Mouse (Mus musculus): Measurements from ENCODE around the gene Hmgcll1. TPM values are rescaled to one million over a fixed set of nuclear protein-coding genes. Genes with fewer than 3 reads are reported as not detected.

The Hmgcll1 gene
- polyA plus RNA-seq, 1 experiment from 2014 or later, result 14.5 TPM

DNA sequence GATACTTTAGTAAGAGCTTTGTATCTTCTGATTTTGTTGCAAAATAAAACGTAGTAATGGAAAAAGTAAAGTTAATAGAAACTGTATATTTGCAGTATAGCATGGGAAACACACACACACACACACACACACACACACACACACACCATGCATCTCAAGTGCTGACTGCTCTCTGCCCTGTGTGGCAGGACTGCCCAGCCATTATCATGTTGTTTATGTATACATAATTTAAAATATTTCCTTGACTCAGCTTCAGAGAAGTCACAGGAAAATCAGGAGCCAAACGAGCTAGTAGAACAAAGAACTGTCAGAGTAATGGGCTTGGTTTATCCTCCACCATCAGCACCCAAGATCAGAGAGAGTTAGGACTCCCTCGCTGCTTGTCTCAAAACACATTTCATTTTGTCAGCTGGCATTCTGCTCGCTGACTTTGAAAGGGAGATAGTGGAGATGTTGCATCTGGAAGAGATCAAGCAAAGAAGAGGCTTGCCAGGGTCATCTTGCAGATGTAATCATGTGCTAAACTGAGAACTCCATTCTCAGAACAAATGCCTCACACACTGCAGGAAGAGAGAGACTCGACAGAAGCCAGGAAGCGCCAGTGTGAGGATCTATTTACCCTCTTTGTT lies 7.2 kb upstream of the Hmgcll1 start:
- Histone ChIP-seq H3K36me3 (ENCODE audit: control insufficient read depth, insufficient read depth, low read length) (no peaks in the 10 kb centered on the region), H3K9me3 (ENCODE audit: control insufficient read depth, low read length) (no peaks in the 10 kb centered on the region), H3K4me3 (ENCODE audit: low read depth, low read length) (no peak overlapping the region), H3K4me2 (ENCODE audit: low read depth) (no peak overlapping the region), H3K27ac (ENCODE audit: low read depth, low read length) (no peak overlapping the region), H3K9ac (ENCODE audit: low read length) (no peak overlapping the region), H3K27me3 (ENCODE audit: control insufficient read depth, insufficient read depth, low read length) (no peaks in the 10 kb centered on the region), H3K4me1 (ENCODE audit: control insufficient read depth, insufficient read depth, low read length) (no peaks in the 10 kb centered on the region)
- DNase-seq (ENCODE audit: low spot score) (no peak), ATAC-seq (ENCODE audit: insufficient read depth, low FRiP score, low TSS enrichment) (no peak)
- 48% methylated on average over 6 of the region's 6 CpGs for WGBS

GRCm38 (mm10) chr9:76013789-76014188 lies 866 bp upstream of the Hmgcll1 start:
- no peak overlapping the region for H3K9ac ChIP-seq (ENCODE audit: low read length)
- 87% methylated on average over 6 of the region's 6 CpGs for WGBS
- DNase-seq (ENCODE audit: low spot score) (no peak), ATAC-seq (ENCODE audit: insufficient read depth, low FRiP score, low TSS enrichment) (no peak)
- H3K4me2 ChIP-seq (ENCODE audit: low read depth), result no peak overlapping the region
- H3K27ac ChIP-seq (ENCODE audit: low read depth, low read length), result no peak overlapping the region
- H3K4me3 ChIP-seq (ENCODE audit: low read depth, low read length), result no peak overlapping the region
- no peaks in the 10 kb centered on the region for H3K9me3 ChIP-seq (ENCODE audit: control insufficient read depth, low read length)
- no peaks in the 10 kb centered on the region; the same call in 1 of the 2 replicates for H3K4me1 ChIP-seq (ENCODE audit: control insufficient read depth, insufficient read depth, low read length)
- no peaks in the 10 kb centered on the region for H3K36me3 ChIP-seq (ENCODE audit: control insufficient read depth, insufficient read depth, low read length)
- no peaks in the 10 kb centered on the region for H3K27me3 ChIP-seq (ENCODE audit: control insufficient read depth, insufficient read depth, low read length)

DNA sequence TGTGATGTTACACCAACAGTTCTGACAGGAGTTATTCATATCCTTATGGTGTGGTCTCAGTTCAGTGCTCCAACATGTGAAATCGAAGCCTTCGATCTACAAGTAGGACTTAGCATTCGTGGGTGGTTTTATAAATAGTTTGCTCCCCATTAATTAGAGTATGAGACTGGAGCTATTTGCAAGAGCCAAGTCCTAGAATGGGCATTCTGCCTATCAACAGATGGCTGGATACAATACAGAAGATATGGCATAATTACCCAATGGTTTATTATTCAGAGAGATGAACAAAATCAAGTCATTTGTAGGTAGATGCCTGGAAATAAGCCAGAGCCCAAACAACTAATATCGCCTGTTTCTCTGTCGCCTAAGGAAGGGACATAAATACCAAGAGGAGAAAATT lies 1.3 kb downstream of the Hmgcll1 start:
- H3K9me3 ChIP-seq (ENCODE audit: control insufficient read depth, low read length), result no peaks in the 10 kb centered on the region
- H3K4me3 ChIP-seq (ENCODE audit: low read depth, low read length), result no peak overlapping the region
- H3K27me3 ChIP-seq (ENCODE audit: control insufficient read depth, insufficient read depth, low read length), result no peaks in the 10 kb centered on the region
- H3K27ac ChIP-seq (ENCODE audit: low read depth, low read length), result no peak overlapping the region
- H3K9ac ChIP-seq (ENCODE audit: low read length), result no peak overlapping the region
- DNase-seq (ENCODE audit: low spot score) (no peak), ATAC-seq (ENCODE audit: insufficient read depth, low FRiP score, low TSS enrichment) (no peak)
- no peaks in the 10 kb centered on the region; the same call in 1 of the 2 replicates for H3K4me1 ChIP-seq (ENCODE audit: control insufficient read depth, insufficient read depth, low read length)
- no peak overlapping the region for H3K4me2 ChIP-seq (ENCODE audit: low read depth)
- no peaks in the 10 kb centered on the region for H3K36me3 ChIP-seq (ENCODE audit: control insufficient read depth, insufficient read depth, low read length)
- WGBS, result 96% methylated on average over 5 of the region's 5 CpGs

DNA sequence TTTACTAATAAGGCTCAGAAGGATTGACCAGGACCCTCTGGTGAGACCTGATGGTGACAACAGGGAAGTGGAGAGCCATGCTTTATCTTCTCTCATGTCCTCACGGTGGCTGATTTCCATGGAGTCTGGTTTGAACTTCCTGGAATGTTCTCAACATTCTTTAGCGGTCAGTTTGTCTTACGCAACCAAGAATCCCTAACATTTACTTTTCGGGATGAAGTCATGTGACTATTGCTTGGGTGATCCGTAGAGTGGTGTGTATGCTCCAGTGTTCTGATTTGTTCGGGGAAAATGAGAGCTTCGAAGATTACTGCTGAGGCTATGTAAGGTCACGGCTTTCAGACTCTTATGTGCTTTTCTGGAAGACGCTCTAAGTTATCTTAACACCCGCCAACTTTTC lies 1.9 kb downstream of the Hmgcll1 start:
- Histone ChIP-seq H3K27me3 (ENCODE audit: control insufficient read depth, insufficient read depth, low read length) (no peaks in the 10 kb centered on the region), H3K27ac (ENCODE audit: low read depth, low read length) (no peak overlapping the region), H3K9me3 (ENCODE audit: control insufficient read depth, low read length) (no peaks in the 10 kb centered on the region), H3K9ac (ENCODE audit: low read length) (no peak overlapping the region), H3K4me3 (ENCODE audit: low read depth, low read length) (no peak overlapping the region), H3K36me3 (ENCODE audit: control insufficient read depth, insufficient read depth, low read length) (no peaks in the 10 kb centered on the region), H3K4me2 (ENCODE audit: low read depth) (no peak overlapping the region), H3K4me1 (ENCODE audit: control insufficient read depth, insufficient read depth, low read length) (no peaks in the 10 kb centered on the region; the same call in 1 of the 2 replicates)
- WGBS, result 93% methylated on average over 10 of the region's 10 CpGs
- ATAC-seq (ENCODE audit: insufficient read depth, low FRiP score, low TSS enrichment) (no peak), DNase-seq (ENCODE audit: low spot score) (no peak)

DNA sequence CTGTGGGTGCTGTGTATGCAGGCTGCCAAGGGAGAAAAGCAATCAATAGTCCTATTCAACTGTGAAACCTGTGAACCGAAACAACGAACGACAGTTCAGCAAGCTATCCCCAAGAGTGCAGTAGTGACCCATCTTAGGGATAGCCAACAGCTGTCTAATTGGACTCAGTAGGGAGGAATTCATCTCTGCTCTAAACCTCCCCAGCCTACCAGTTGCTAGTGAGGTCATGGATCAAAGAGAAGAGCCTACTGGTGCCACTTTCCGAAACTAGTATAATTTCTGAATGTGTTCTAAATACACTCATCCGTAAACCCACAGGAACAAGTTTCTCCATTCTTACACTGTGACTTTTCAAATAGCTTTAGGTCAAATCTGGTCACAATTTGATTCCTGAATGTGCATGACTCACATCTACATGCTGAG lies 8.9 kb downstream of the Hmgcll1 start:
- Histone ChIP-seq H3K4me3 (ENCODE audit: low read depth, low read length) (no peak overlapping the region), H3K4me2 (ENCODE audit: low read depth) (no peak overlapping the region), H3K36me3 (ENCODE audit: control insufficient read depth, insufficient read depth, low read length) (no peaks in the 10 kb centered on the region), H3K9ac (ENCODE audit: low read length) (no peak overlapping the region), H3K27ac (ENCODE audit: low read depth, low read length) (no peak overlapping the region), H3K4me1 (ENCODE audit: control insufficient read depth, insufficient read depth, low read length) (no peaks in the 10 kb centered on the region), H3K9me3 (ENCODE audit: control insufficient read depth, low read length) (no peaks in the 10 kb centered on the region), H3K27me3 (ENCODE audit: control insufficient read depth, insufficient read depth, low read length) (no peaks in the 10 kb centered on the region)
- 46% methylated on average over 5 of the region's 5 CpGs for WGBS
- no peak for DNase-seq (ENCODE audit: low spot score)
- ATAC-seq (ENCODE audit: insufficient read depth, low FRiP score, low TSS enrichment), result no peak

GRCm38 (mm10) chr9:76024277-76025246 lies 9.9 kb downstream of the Hmgcll1 start:
- DNase-seq (ENCODE audit: low spot score) (no peak), ATAC-seq (ENCODE audit: insufficient read depth, low FRiP score, low TSS enrichment) (no peak)
- H3K9me3 ChIP-seq (ENCODE audit: control insufficient read depth, low read length), result no peaks in the 10 kb centered on the region
- 43% methylated on average over 5 of the region's 5 CpGs for WGBS
- H3K4me2 ChIP-seq (ENCODE audit: low read depth), result no peak overlapping the region
- no peak overlapping the region for H3K9ac ChIP-seq (ENCODE audit: low read length)
- H3K4me3 ChIP-seq (ENCODE audit: low read depth, low read length), result no peak overlapping the region
- H3K36me3 ChIP-seq (ENCODE audit: control insufficient read depth, insufficient read depth, low read length), result no peaks in the 10 kb centered on the region
- H3K4me1 ChIP-seq (ENCODE audit: control insufficient read depth, insufficient read depth, low read length), result no peaks in the 10 kb centered on the region
- no peak overlapping the region for H3K27ac ChIP-seq (ENCODE audit: low read depth, low read length)
- H3K27me3 ChIP-seq (ENCODE audit: control insufficient read depth, insufficient read depth, low read length), result no peaks in the 10 kb centered on the region

GRCm38 (mm10) chr9:76029471-76030199 lies 15.0 kb downstream of the Hmgcll1 start:
- Histone ChIP-seq H3K4me3 (ENCODE audit: low read depth, low read length) (no peak overlapping the region), H3K9me3 (ENCODE audit: control insufficient read depth, low read length) (no peaks in the 10 kb centered on the region), H3K4me2 (ENCODE audit: low read depth) (no peak overlapping the region), H3K27ac (ENCODE audit: low read depth, low read length) (no peak overlapping the region), H3K36me3 (ENCODE audit: control insufficient read depth, insufficient read depth, low read length) (no peaks in the 10 kb centered on the region), H3K27me3 (ENCODE audit: control insufficient read depth, insufficient read depth, low read length) (no peaks in the 10 kb centered on the region), H3K4me1 (ENCODE audit: control insufficient read depth, insufficient read depth, low read length) (no peaks in the 10 kb centered on the region), H3K9ac (ENCODE audit: low read length) (no peak overlapping the region)
- ATAC-seq (ENCODE audit: insufficient read depth, low FRiP score, low TSS enrichment) (no peak), DNase-seq (ENCODE audit: low spot score) (no peak)
- WGBS, result 77% methylated on average over 16 of the region's 16 CpGs

DNA sequence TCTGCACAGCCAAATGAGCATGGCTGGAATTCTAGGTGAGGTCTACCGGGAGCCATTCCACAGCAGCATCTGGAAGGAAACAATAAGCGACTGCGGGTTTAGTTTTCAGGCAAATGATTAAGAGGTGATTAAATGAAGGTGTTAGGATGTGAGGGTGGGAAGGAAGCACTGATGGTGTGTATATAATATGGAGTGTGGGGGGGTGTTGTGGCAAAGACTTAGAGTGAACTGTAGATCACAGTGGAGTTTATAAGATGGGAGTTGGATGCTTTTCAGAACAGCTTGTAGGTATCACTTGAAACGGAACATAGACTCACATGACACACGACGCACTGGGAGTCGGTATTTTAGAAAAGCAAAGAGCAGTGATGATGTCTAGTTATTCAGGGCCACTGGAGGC lies 20.4 kb downstream of the Hmgcll1 start:
- no peaks in the 10 kb centered on the region for H3K4me1 ChIP-seq (ENCODE audit: control insufficient read depth, insufficient read depth, low read length)
- no peaks in the 10 kb centered on the region for H3K27me3 ChIP-seq (ENCODE audit: control insufficient read depth, insufficient read depth, low read length)
- no peak overlapping the region for H3K4me2 ChIP-seq (ENCODE audit: low read depth)
- no peaks in the 10 kb centered on the region for H3K9me3 ChIP-seq (ENCODE audit: control insufficient read depth, low read length)
- H3K4me3 ChIP-seq (ENCODE audit: low read depth, low read length), result no peak overlapping the region
- 34% methylated on average over 7 of the region's 7 CpGs for WGBS
- no peak for DNase-seq (ENCODE audit: low spot score)
- H3K27ac ChIP-seq (ENCODE audit: low read depth, low read length), result no peak overlapping the region
- H3K36me3 ChIP-seq (ENCODE audit: control insufficient read depth, insufficient read depth, low read length), result no peaks in the 10 kb centered on the region
- no peak overlapping the region for H3K9ac ChIP-seq (ENCODE audit: low read length)
- ATAC-seq (ENCODE audit: insufficient read depth, low FRiP score, low TSS enrichment), result no peak

Measured in neural tube, embryonic 11.5 days (tissue).